21 mouse cellular contexts compared by ENCODE assay signal in genomic region chr14:48361820-48362219, GRCm38 (mm10).
DNase-seq lines count a peak whose midpoint lies in the region; ATAC-seq and TF ChIP-seq lines count a peak whose summit lies in the region.
"Had no signal": no experiment of that assay in that cellular context is flagged by ENCODE, and none has a peak within 500 bp of the region (broad histone marks: within the 10 kb centered on the region; RNA-seq: fewer than 3 reads in every experiment).

No protein-coding gene starts in this region.

- no peak overlapping the region for H3K27ac ChIP-seq in neural tube, embryonic 11.5 days (ENCODE audit: low read depth, low read length)
- no peak overlapping the region for H3K27ac ChIP-seq in neural tube, embryonic 15.5 days (replicated peaks)
- no peak overlapping the region for H3K27ac ChIP-seq in testis, adult 2 months (ENCODE audit: control insufficient read depth, insufficient read depth, low read depth, low read length)
- H3K27ac ChIP-seq: embryonic facial prominence, embryonic 12.5 days; forebrain, embryonic 13.5 days; forebrain, embryonic 15.5 days had no signal

- no peaks in the 10 kb centered on the region for H3K27me3 ChIP-seq in neural tube, embryonic 11.5 days (ENCODE audit: control insufficient read depth, insufficient read depth, low read length)
- H3K27me3 ChIP-seq in neural tube, embryonic 15.5 days (replicated peaks), result peaks cover 2% of the 10 kb centered on the region; the same call in 1 of the 2 replicates
- no peaks in the 10 kb centered on the region for H3K27me3 ChIP-seq in testis, adult 2 months (ENCODE audit: control insufficient read depth, insufficient read depth, low read length)
- H3K27me3 ChIP-seq: forebrain, embryonic 13.5 days; forebrain, embryonic 15.5 days had no signal

- no peak overlapping the region for H3K9ac ChIP-seq in neural tube, embryonic 11.5 days (ENCODE audit: low read length)
- H3K9ac ChIP-seq in neural tube, embryonic 15.5 days (replicated peaks), result no peak overlapping the region
- H3K9ac ChIP-seq: embryonic facial prominence, embryonic 12.5 days; forebrain, embryonic 13.5 days; forebrain, embryonic 15.5 days; forebrain, postnatal 0 days had no signal

- H3K36me3 ChIP-seq in neural tube, embryonic 11.5 days (ENCODE audit: control insufficient read depth, insufficient read depth, low read length), result no peaks in the 10 kb centered on the region
- no peaks in the 10 kb centered on the region for H3K36me3 ChIP-seq in neural tube, embryonic 15.5 days
- no peaks in the 10 kb centered on the region for H3K36me3 ChIP-seq in testis, adult 2 months (ENCODE audit: control insufficient read depth, insufficient read depth, low read length)
- H3K36me3 ChIP-seq: embryonic facial prominence, embryonic 12.5 days; forebrain, embryonic 15.5 days had no signal

- H3K4me2 ChIP-seq in neural tube, embryonic 11.5 days (ENCODE audit: low read depth), result no peak overlapping the region
- no peak overlapping the region for H3K4me2 ChIP-seq in neural tube, embryonic 15.5 days
- H3K4me2 ChIP-seq: embryonic facial prominence, embryonic 12.5 days; forebrain, embryonic 13.5 days; forebrain, embryonic 15.5 days had no signal

- peak; percentile 79 for DNase-seq in heart, adult 11 months
- DNase-seq in heart, adult 18-20 months, result no peak
- DNase-seq in neural tube, embryonic 11.5 days (ENCODE audit: low spot score), result peak; percentile 5
- no peak for DNase-seq in testis, postnatal 10 days (ENCODE audit: low spot score)
- no peak for DNase-seq in kidney, postnatal 36 days
- DNase-seq: adrenal gland, adult 2 months; adrenal gland, postnatal 10 days; adrenal gland, postnatal 25 days; cerebellum, adult 11 months; cerebellum, adult 18-20 months; cerebellum, adult 8-10 months; cerebellum, adult 9-11 months; cerebellum, postnatal 14 days; cerebellum, postnatal 36 days; embryo, embryonic 11 days; forebrain, postnatal 0 days had no signal

- 89% methylated on average over 7 of the region's 7 CpGs for WGBS in neural tube, embryonic 11.5 days
- 98% methylated on average over 7 of the region's 7 CpGs for WGBS in neural tube, embryonic 15.5 days

- TF ChIP-seq POLR2A in testis, adult 2 months (IDR thresholded peaks at IDR 0.05; ENCODE audit: control insufficient read depth, low read depth, low read length), result no peak; the same call in 1 of the 2 replicates

- no peaks in the 10 kb centered on the region for H3K4me1 ChIP-seq in neural tube, embryonic 11.5 days (ENCODE audit: control insufficient read depth, insufficient read depth, low read length)
- no peaks in the 10 kb centered on the region for H3K4me1 ChIP-seq in neural tube, embryonic 15.5 days
- H3K4me1 ChIP-seq in testis, adult 2 months (ENCODE audit: control insufficient read depth, insufficient read depth, low read length), result peaks cover 2% of the 10 kb centered on the region; the same call in 1 of the 2 replicates
- H3K4me1 ChIP-seq: forebrain, embryonic 13.5 days; forebrain, embryonic 15.5 days had no signal

- ATAC-seq in neural tube, embryonic 11.5 days (ENCODE audit: insufficient read depth, low FRiP score, low TSS enrichment), result no peak
- ATAC-seq in neural tube, embryonic 15.5 days (ENCODE audit: low FRiP score), result no peak
- ATAC-seq: forebrain, embryonic 13.5 days; forebrain, embryonic 15.5 days; forebrain, postnatal 0 days had no signal

- no peaks in the 10 kb centered on the region for H3K9me3 ChIP-seq in neural tube, embryonic 11.5 days (ENCODE audit: control insufficient read depth, low read length)
- H3K9me3 ChIP-seq in neural tube, embryonic 15.5 days (replicated peaks), result no peaks in the 10 kb centered on the region
- H3K9me3 ChIP-seq: embryonic facial prominence, embryonic 12.5 days; forebrain, embryonic 13.5 days; forebrain, embryonic 15.5 days had no signal

- no peak for TF ChIP-seq CTCF in testis, adult 2 months (IDR thresholded peaks at IDR 0.05; ENCODE audit: control insufficient read depth, insufficient read depth, insufficient replicate concordance, low read depth, low read length)

- H3K4me3 ChIP-seq in neural tube, embryonic 11.5 days (ENCODE audit: low read depth, low read length), result no peak overlapping the region
- no peak overlapping the region for H3K4me3 ChIP-seq in neural tube, embryonic 15.5 days (replicated peaks)
- peak overlapping the region; percentile 67 for H3K4me3 ChIP-seq in testis, adult 2 months (ENCODE audit: control insufficient read depth, low read depth, low read length)
- H3K4me3 ChIP-seq: embryonic facial prominence, embryonic 12.5 days; forebrain, embryonic 13.5 days; forebrain, embryonic 15.5 days had no signal

Comparison
In these comparisons a context has a peak if more than half of its experiments do, and no peak if none do; other contexts are left out.
1. DNase-seq: peak in heart, adult 11 months (single experiment) and neural tube, embryonic 11.5 days (single experiment); none in heart, adult 18-20 months (0 of 2), testis, postnatal 10 days (single experiment) and kidney, postnatal 36 days (0 of 2).